Mouse (Mus musculus) ES-E14 (cell line): Measurements from ENCODE around the gene AC140267.1.

ENCODE experiments used
- HCFC1 ChIP-seq: IDR thresholded peaks from 2 replicates; pipeline ENCODE4 v1.6.1; 2012; ENCODE audit warnings: low read length, inconsistent platforms, borderline replicate concordance; ENCODE audit not compliant: insufficient read depth
- MAFK ChIP-seq: IDR thresholded peaks from 2 replicates; pipeline ENCODE4 v1.6.1; 2014; ENCODE audit warnings: mild to moderate bottlenecking, low read depth, low read length, inconsistent platforms; ENCODE audit not compliant: insufficient read depth
- ZC3H11A ChIP-seq: IDR thresholded peaks from 2 replicates; pipeline ENCODE4 v1.6.1; 2012; ENCODE audit warnings: low read depth, mild to moderate bottlenecking, inconsistent platforms, low read length, borderline replicate concordance
- ZNF384 ChIP-seq: IDR thresholded peaks from 2 replicates; pipeline ENCODE4 v1.6.1; 2012; ENCODE audit warnings: low read depth, low read length, inconsistent platforms

DNA sequence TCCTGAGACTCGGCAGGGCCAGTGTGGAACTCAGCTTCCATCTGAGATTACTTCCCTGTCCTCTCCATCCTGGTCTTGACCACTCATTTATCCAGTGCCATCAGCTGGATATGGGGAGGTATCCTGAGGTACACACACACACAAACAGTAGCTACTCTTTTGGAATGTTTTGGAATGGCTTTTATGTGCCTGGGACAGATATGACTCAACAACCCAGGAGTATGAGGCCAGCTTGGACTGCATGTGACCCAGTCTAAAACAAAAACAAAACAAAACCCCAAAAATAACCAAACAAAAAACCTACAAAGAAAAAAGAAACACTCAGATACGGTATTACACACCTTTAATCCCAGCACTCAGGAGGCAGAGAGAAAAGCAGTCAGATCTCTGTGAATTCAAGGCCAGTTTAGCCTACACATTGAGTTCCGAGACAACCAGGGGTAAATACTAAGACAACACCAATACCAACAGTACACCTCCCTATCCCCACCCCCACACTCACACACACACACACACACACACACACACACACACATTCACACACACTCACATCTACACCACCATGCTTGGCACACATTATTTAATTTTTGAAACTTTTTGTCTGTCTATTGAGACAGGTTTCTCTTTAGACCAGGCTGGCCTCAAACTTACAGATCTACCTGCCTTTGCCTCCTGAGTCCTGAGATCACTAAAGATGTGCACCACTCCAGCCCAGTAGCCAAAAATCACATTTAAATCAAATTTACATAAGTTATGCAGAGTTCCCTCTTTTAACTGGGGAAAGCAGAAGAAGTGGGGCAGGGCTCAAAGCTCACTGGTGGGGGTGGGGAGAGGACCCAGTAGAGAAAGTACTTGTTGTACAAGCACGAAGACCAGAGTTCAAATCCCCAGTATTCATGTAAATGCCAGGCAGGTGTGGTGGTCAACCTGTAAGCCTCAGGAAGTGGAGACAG lies 15.7 kb upstream of the AC140267.1 start:
- TF ChIP-seq ZC3H11A (no peak), ZNF384 (no peak), HCFC1 (no peak), MAFK (no peak)
